Mouse (Mus musculus) liver, embryonic 16.5 days (tissue): ENCODE results near the gene Bod1l. TPM values are rescaled to one million over a fixed set of nuclear protein-coding genes. Genes with fewer than 3 reads are reported as not detected.
A peak's percentile ranks its signal among the peaks of the same experiment; 100 is the strongest.

Experiments
- ATAC-seq: fragments of 200-750 bp; cut with Nextera tagmentation; 2 replicates; pipeline ENCODE4 v1.8.0; 2017; ENCODE audit warnings: low read depth, mild to moderate bottlenecking, moderate number of reproducible peaks, moderate library complexity
- H3K27ac ChIP-seq: fragments of 300-500 bp; sonication (generic); 2 replicates; pipeline ENCODE4 v1.5.1; 2014; ENCODE audit warnings: mild to moderate bottlenecking, low read length
- H3K27me3 ChIP-seq: fragments of 300-500 bp; sonication (generic); 2 replicates; pipeline ENCODE4 v1.6.1; 2014; ENCODE audit warnings: low read depth, low read length, mixed read lengths; ENCODE audit not compliant: control insufficient read depth, insufficient read depth
- H3K36me3 ChIP-seq: fragments of 300-500 bp; sonication (generic); 2 replicates; pipeline ENCODE4 v1.6.1; 2014; ENCODE audit warnings: mild to moderate bottlenecking; ENCODE audit not compliant: control insufficient read depth, insufficient read depth
- H3K4me1 ChIP-seq: fragments of 300-500 bp; sonication (generic); 2 replicates; pipeline ENCODE4 v1.6.1; 2014; ENCODE audit warnings: low read depth, low read length, mixed read lengths; ENCODE audit not compliant: control insufficient read depth
- H3K4me2 ChIP-seq: fragments of 300-500 bp; sonication (generic); 2 replicates; pipeline ENCODE4 v1.6.1; 2014; ENCODE audit warnings: low read depth, low read length, mixed read lengths
- H3K4me3 ChIP-seq: fragments of 300-500 bp; sonication (generic); 2 replicates; pipeline ENCODE4 v1.5.1; 2014; ENCODE audit warnings: low read depth, mild to moderate bottlenecking, low read length
- H3K9ac ChIP-seq: fragments of 300-500 bp; sonication (generic); 2 replicates; pipeline ENCODE4 v1.6.1; 2014; ENCODE audit warnings: low read depth, low read length
- H3K9me3 ChIP-seq: fragments of 300-500 bp; sonication (generic); replicated peaks from 2 replicates; pipeline ENCODE4 v1.6.1; 2016; ENCODE audit warnings: low read length; ENCODE audit not compliant: control insufficient read depth
- WGBS: fragments of 180-500 bp; shearing (Covaris S2); extraction: QIAGEN DNeasy Blood & Tissue Kit; methylation state at CpG from one replicate; pipeline ENCODE4 v1.1.7; 2014; ENCODE audit not compliant: insufficient replicate concordance; 5-methylcytosine and 5-hydroxymethylcytosine counted together
- polyA plus RNA-seq: library from polyadenylated mRNA; unstranded; fragments of >200 nt; fragmentation: Nextera tagmentation; extraction: Ambion mirVana; gene quantifications from 2 replicates; pipeline ENCODE4 v1.2.1, GENCODE M21; 2015

The Bod1l gene
- polyA plus RNA-seq, 1 experiment from 2014 or later = 7.7 TPM

- peaks cover 9% of the 10 kb centered on the region for H3K36me3 ChIP-seq
- WGBS = 42% methylated on average over 3 of the region's 3 CpGs
- no peak overlapping the region for H3K9ac ChIP-seq
- no peaks in the 10 kb centered on the region for H3K27me3 ChIP-seq
- H3K27ac ChIP-seq = no peak overlapping the region
- no peak overlapping the region for H3K4me3 ChIP-seq
- H3K4me2 ChIP-seq = no peak overlapping the region
- H3K4me1 ChIP-seq = no peaks in the 10 kb centered on the region
- no peak for ATAC-seq
- H3K9me3 ChIP-seq = no peaks in the 10 kb centered on the region
Observed at GRCm38 (mm10) chr5:41811279-41811678, 32.8 kb downstream of the Bod1l start.

- 61% methylated on average over 2 of the region's 2 CpGs for WGBS
- ATAC-seq = no peak
- peaks cover 9% of the 10 kb centered on the region for H3K36me3 ChIP-seq
Observed at GRCm38 (mm10) chr5:41807383-41807782, 36.7 kb downstream of the Bod1l start.

GRCm38 (mm10) chr5:41806176-41806575, 37.9 kb downstream of the Bod1l start:
- no peaks in the 10 kb centered on the region for H3K27me3 ChIP-seq
- ATAC-seq = peak; percentile 39; the same call in 1 of the 2 replicates
- 26% methylated on average over 5 of the region's 5 CpGs for WGBS
- peaks cover 9% of the 10 kb centered on the region for H3K36me3 ChIP-seq
- H3K4me1 ChIP-seq = no peaks in the 10 kb centered on the region
- no peak overlapping the region for H3K4me2 ChIP-seq
- H3K9me3 ChIP-seq = no peaks in the 10 kb centered on the region
- H3K27ac ChIP-seq = no peak overlapping the region
- H3K4me3 ChIP-seq = no peak overlapping the region
- H3K9ac ChIP-seq = no peak overlapping the region

More at GRCm38 (mm10) chr5:41807383-41807782, 36.7 kb downstream of the Bod1l start:
- Histone ChIP-seq H3K27me3 (no peaks in the 10 kb centered on the region), H3K4me2 (no peak overlapping the region), H3K27ac (no peak overlapping the region), H3K9ac (no peak overlapping the region), H3K4me1 (no peaks in the 10 kb centered on the region), H3K9me3 (no peaks in the 10 kb centered on the region), H3K4me3 (no peak overlapping the region)

- Histone ChIP-seq H3K27me3 (no peaks in the 10 kb centered on the region), H3K9ac (no peak overlapping the region), H3K27ac (no peak overlapping the region), H3K4me1 (no peaks in the 10 kb centered on the region), H3K4me3 (no peak overlapping the region), H3K36me3 (peaks cover 17% of the 10 kb centered on the region), H3K4me2 (no peak overlapping the region), H3K9me3 (no peaks in the 10 kb centered on the region)
- 70% methylated on average over 2 of the region's 2 CpGs for WGBS
- ATAC-seq = no peak
Observed at GRCm38 (mm10) chr5:41805085-41805484, 39.0 kb downstream of the Bod1l start.

GRCm38 (mm10) chr5:41804643-41805042, 39.5 kb downstream of the Bod1l start:
- Histone ChIP-seq H3K9ac (no peak overlapping the region), H3K4me3 (no peak overlapping the region), H3K9me3 (no peaks in the 10 kb centered on the region), H3K36me3 (peaks cover 17% of the 10 kb centered on the region), H3K4me2 (no peak overlapping the region), H3K27ac (no peak overlapping the region), H3K4me1 (no peaks in the 10 kb centered on the region), H3K27me3 (no peaks in the 10 kb centered on the region)
- no peak for ATAC-seq
- 57% methylated on average over 2 of the region's 2 CpGs for WGBS

- ATAC-seq = no peak
- Histone ChIP-seq H3K4me1 (no peaks in the 10 kb centered on the region), H3K4me3 (no peak overlapping the region), H3K36me3 (peaks cover 11% of the 10 kb centered on the region), H3K27me3 (no peaks in the 10 kb centered on the region), H3K9me3 (no peaks in the 10 kb centered on the region), H3K4me2 (no peak overlapping the region), H3K9ac (no peak overlapping the region), H3K27ac (no peak overlapping the region)
- 78% methylated on average over 2 of the region's 2 CpGs for WGBS
Observed at GRCm38 (mm10) chr5:41801622-41802021, 42.5 kb downstream of the Bod1l start.

- Histone ChIP-seq H3K4me2 (no peak overlapping the region), H3K4me3 (no peak overlapping the region), H3K27ac (no peak overlapping the region), H3K27me3 (no peaks in the 10 kb centered on the region), H3K4me1 (no peaks in the 10 kb centered on the region), H3K9ac (no peak overlapping the region), H3K9me3 (no peaks in the 10 kb centered on the region), H3K36me3 (peaks cover 9% of the 10 kb centered on the region)
- ATAC-seq = no peak
Observed at GRCm38 (mm10) chr5:41794434-41794833, 49.7 kb downstream of the Bod1l start.

- H3K36me3 ChIP-seq = peaks cover 24% of the 10 kb centered on the region
- no peaks in the 10 kb centered on the region for H3K9me3 ChIP-seq
- no peak overlapping the region for H3K4me2 ChIP-seq
- no peaks in the 10 kb centered on the region for H3K27me3 ChIP-seq
- no peaks in the 10 kb centered on the region for H3K4me1 ChIP-seq
- 85% methylated on average over 2 of the region's 2 CpGs for WGBS
- ATAC-seq = no peak
- no peak overlapping the region for H3K4me3 ChIP-seq
- no peak overlapping the region for H3K27ac ChIP-seq
- no peak overlapping the region for H3K9ac ChIP-seq
Observed at GRCm38 (mm10) chr5:41790517-41790916, 53.6 kb downstream of the Bod1l start.

- peaks cover 18% of the 10 kb centered on the region for H3K36me3 ChIP-seq
Observed at GRCm38 (mm10) chr5:41788877-41789276, 55.2 kb downstream of the Bod1l start.

More at GRCm38 (mm10) chr5:41788877-41789276, 55.2 kb downstream of the Bod1l start:
- 76% methylated on average over 6 of the region's 6 CpGs for WGBS
- no peak for ATAC-seq
- H3K4me3 ChIP-seq = no peak overlapping the region
- H3K4me1 ChIP-seq = no peaks in the 10 kb centered on the region
- H3K27me3 ChIP-seq = no peaks in the 10 kb centered on the region
- no peak overlapping the region for H3K9ac ChIP-seq
- no peak overlapping the region for H3K27ac ChIP-seq
- no peaks in the 10 kb centered on the region for H3K9me3 ChIP-seq
- H3K4me2 ChIP-seq = no peak overlapping the region
